Mouse (Mus musculus) heart, adult 8-10 months (tissue): Measurements from ENCODE around the gene Gmppa. TPM values are rescaled to one million over a fixed set of nuclear protein-coding genes. Genes with fewer than 3 reads are reported as not detected.

Source experiments
- DNase-seq: peaks from one replicate; pipeline ENCODE4 v3.0.0; 2022; ENCODE audit warnings: low spot score
- total RNA-seq, 4 experiments: library from RNA; stranded (reverse); gene quantifications; 2 replicates each; pipeline ENCODE4 v1.2.4; 2022

The Gmppa gene
- total RNA-seq: 10 to 100 TPM; 34.1 to 44.8 (median 40.8) TPM

DNA sequence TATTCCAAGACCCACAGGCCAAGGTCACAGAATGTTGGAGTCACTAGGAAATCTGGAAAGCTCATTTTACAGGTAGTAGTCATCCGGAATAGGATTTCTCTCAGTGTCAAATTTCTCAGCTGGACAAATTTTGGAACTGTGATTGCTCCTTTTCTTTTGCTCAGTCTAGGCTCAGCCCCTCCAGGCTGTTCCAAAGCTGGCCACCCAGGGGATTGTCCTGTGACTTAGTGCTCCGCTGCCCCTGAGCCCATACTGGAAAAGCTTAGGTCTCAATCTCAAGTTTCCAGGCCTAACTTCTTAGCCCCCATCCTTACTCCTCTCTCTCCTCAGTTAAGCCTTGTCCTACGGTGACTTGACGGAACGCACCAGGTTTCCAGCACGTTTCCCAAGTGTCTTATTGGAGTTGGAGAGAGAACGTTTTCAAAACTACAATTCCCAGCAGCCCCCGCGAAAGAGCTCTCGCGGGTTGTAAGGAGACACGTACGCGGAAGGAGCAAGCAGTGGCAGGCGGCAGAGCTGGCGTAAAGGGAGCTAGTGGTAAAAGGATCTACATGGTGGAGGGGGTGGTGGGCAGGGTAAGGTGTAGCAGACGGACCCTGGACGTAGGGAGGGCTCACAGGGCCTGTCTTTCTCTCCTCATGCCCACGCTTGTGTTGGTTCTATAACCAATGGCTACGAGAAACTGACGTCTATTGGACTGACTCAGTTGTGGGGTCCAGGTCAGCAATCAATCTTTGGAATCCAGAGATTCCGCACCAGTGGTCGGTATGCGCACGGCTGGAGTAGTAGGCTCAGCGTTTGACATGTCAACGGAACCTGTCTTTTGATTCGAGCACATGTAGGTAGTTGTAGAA lies at the start of gene Gmppa:
Gene Gmppa (plus strand): TSS at position 456 of the 854 bp plus-strand sequence.
- peak; percentile 82 for DNase-seq

DNA sequence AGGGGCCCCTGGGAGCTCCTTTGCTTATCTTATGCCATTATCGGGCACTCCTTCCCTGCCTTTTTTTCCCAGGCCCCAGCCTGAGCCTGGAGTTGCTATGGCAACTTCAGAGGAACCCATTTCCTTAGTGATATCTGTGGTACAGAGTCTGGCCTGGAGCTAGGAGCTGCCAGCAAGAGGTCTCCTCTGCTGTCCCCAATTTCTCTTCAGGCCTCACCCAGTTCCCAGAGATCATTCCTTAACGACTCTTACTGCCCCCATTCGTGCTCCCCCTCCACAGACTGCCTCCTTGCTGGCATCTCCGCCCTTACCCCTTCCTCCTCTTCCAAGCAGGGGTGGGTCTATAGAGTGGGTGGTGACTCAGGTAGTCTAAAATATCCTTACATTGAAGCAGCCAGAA lies 49.6 kb upstream of the Gmppa start:
- no peak for DNase-seq

DNA sequence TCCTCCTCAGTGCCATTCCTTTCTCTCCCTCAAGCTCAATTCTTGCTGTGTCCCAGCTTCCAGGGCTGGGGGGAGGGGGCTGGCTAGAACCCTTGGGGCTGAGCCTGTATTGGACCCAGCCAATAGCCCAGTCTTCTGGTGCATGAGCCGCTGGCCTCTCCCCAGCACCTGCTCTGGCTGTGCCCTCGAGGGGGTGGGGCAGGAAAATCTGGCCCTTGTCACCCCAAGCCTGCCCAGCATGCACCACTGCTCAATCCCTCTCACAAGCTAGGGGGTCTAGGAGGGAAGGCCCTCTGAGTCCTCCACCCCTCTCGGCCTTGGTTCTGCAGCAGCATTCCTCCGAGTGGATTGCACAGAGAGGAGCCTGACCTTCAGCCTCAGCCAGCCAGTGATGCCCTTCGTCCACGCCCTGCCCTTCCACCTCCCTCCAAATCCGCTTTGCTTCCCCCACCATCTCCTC lies 48.2 kb upstream of the Gmppa start:
- DNase-seq: no peak

DNA sequence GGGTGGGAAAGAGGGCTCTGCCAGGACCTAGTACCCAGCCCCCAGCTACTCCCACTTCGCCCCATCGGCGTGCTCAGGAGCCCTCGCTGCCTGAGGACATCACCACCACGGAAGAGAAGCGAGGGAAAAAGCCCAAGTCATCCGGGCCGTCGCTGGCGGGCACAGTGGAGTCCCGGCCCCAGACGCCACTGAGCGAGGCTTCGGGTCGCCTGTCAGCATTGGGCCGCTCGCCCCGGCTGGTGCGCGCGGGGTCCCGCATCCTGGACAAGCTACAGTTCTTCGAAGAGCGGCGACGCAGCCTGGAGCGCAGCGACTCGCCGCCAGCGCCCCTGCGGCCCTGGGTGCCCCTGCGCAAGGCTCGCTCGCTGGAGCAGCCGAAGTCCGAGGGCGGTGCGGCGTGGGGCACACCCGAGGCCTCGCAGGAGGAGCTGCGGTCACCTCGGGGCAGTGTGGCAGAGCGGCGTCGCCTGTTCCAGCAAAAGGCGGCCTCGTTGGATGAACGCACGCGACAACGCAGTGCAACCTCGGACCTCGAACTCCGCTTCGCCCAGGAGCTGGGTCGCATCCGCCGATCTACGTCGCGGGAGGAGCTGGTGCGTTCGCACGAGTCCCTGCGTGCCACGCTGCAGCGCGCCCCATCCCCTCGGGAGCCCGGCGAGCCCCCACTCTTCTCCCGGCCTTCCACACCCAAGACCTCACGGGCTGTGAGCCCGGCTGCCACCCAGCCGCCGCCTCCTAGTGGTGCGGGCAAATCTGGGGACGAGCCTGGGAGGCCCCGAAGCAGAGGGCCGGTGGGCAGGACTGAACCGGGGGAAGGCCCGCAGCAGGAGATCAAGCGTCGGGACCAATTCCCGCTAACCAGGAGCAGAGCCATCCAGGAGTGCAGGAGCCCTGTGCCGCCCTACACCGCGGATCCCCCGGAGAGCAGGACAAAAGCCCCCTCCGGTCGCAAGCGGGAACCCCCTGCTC lies 47.5 kb upstream of the Gmppa start:
- no peak for DNase-seq

DNA sequence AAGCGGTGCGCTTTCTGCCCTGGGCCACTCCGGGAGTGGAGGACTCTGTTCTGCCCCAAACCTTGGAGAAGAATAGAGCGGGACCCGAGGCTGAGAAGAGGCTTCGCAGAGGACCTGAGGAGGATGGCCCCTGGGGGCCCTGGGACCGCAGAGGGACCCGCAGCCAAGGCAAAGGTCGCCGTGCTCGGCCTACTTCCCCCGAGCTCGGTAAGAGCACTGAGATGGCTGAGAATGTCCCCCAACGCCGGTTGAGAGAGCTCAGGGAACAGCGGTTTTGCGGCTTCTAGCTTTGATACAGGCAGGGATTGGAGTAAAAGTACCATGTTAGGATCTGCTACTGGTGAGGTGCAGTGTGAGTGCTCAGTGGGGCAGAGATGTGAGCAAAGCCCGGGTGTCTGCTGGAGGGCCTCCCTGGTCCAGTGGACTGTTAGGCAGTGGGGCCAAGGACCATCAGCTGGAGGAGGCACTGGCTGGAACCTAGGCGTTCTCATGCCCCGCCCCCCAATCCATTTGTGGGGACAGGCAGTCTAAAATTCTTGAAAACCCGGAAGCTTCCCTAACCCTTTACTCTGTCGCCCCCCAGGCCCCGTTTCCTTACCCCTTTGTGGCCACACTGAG lies 46.7 kb upstream of the Gmppa start:
- DNase-seq: no peak

DNA sequence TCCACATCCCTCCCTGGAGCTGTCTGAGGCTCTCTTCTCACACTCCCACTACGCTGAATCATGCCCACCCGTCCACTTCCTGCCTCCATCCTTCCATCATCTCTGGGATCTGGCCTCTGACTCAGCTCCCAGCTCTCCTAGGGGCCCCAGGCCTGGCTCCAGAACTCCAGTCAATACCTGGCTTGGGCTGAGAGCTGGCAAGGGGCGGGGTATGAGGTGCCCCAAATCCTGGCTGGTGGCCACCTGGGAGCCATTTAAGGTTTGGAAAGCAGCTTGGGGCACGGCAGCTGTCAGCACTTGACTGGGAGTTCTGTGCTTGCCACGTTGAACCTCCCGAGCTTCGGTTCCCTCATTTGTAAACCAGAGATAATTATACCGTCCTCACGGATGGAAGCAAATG lies 42.6 kb upstream of the Gmppa start:
- peak; percentile 77 for DNase-seq

DNA sequence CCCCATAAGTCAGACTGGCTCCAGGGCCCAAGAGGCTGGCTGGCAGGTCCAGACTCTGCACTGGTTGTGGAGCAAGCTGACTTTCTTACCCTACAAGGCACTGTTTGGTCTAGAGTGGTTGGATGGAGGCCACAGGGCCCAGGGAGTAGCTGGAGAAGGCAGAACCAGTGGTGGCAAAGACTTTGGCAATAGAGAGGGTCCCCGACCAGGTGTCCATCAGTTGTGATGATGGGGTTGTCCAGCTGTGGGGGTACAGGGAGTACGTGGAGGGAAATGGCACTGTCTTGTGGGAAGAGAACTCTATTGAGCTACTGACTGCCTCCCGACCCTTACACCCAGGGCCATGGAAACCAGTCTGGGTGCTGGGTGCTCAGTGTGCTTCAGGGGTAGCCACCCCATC lies 41.9 kb upstream of the Gmppa start:
- no peak for DNase-seq

DNA sequence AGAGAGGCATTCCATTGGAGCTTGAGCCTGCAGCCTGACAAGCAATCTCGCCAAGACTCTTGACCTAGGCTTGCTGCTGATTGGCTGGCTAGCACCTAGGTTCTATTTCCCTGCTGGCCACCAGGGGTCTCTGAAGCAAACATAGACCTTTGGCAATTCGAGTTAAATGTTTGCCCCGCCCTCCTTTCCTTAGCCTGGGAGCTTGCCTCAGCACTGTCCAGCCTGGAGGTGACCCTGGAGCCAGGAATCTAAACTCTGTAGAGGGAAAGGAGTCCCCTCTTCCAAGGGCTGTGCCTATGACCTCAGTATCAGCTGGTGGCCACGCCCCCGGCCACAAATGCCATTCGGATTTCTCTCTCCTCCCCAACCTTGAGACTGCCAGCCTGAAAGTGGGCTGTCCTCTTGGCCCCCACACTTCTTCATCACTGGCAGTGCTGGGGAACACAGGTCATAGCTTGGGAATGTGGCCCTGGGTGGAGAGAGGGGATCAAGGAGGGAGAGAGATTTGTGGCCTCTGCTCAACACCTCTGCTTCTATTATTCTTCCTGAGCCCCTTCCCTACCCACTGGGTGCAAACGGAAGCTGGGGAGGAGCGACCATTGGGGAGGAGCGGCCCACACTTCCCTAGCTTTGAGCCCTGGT lies 36.8 kb upstream of the Gmppa start:
- peak; percentile 85 for DNase-seq

DNA sequence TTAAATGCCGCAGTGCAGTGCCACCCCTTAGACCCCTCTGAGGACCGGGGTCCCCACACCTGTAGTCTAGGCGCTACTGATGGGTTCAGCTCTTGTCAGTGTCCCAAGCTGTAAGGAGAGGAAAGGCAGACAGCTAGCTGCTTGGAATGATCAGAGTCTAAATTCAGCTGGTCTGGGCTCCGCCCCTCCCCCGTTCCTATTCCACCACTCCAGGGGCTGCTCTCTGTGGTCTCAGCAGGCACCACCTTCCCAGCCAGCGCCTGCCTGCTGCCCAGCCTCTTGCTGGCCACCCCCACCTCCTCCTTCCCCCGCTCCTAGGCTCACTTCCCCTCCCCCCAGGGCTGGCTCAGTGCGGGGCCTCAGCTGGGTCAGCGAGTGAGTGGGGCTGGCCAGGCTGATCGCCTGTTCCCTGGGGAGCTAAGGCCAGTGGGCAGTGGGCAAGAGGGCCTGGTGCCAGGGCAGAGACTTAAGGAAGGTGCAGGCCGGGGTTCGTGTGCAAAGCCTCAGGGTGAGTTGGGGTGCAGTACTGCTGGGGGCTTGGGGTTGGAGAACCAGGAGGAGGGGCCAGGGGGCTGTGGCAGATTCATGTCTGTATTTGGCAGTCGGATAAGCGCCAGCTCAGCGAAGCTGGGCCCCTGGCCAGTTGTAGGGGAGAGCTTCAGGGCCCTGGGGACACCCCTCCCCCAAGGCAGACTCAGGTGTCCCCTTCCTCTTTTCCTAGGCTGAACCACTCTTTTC lies 35.8 kb upstream of the Gmppa start:
- DNase-seq: peak; percentile 58

DNA sequence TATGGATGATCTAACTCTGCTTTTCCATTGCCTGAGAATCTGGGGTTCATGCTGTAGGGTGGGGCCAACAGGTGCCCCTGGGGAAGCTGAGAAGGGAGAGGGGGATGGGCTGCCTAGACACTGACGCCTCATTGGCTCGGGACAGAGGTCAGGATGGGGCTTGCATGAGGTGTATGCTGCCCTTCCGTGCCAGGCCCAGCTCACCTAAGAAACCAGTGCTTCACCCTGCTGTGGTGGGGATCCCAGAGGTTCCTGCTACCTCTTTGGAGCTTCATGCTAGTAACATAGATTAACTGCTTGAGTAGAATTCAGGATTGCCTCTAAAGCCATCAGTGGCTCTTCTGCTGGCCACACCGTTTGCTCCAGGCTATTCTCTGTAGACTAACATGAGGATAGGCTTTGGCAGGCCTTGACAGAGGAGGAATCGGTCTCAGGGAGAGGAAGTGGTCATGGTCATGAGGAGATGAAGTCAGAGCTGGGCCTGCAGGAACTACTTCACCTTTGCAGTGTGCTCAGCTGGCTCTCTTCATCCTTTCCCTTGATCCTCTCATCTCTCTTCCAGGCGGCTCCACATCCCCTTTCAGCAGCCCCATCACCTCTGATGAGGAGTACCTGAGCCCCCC lies 35.1 kb upstream of the Gmppa start:
- DNase-seq: no peak

DNA sequence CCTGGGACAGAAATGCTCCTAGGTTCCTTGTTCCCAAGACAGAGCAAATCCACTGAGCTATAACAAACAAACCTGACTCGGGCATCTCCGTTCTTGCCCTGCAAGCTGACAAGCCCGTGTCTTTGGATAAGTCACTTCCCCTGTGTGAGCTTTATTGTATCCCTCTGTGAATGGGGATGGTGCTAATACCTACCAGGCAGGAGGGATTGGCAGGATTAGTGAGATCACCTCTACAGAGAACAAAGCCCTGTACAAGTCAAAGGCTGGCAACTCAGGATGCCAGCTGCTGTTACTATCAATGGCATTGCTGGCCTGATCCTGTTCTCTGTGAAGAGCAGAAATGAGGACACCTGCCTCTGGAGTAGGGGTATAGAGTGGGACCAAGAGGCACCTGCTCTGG lies 30.2 kb upstream of the Gmppa start:
- DNase-seq: no peak

DNA sequence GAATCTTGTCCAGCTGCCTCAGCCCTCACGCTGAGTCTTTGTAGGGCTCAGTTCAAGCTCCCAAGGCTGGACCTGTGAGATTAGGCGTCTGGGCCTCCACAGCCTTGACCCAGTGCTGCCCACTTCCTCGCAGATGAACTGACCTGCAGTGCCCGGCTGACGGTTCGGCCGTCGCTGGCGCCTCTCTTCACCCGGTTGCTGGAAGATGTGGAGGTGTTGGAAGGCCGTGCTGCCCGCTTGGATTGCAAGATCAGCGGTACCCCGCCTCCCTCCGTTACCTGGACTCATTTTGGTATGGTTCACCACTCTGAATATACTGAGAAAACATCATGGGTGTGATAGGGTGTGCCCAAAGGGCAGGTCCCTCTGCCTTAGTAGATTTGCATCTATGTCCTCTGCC lies 29.6 kb upstream of the Gmppa start:
- no peak for DNase-seq

DNA sequence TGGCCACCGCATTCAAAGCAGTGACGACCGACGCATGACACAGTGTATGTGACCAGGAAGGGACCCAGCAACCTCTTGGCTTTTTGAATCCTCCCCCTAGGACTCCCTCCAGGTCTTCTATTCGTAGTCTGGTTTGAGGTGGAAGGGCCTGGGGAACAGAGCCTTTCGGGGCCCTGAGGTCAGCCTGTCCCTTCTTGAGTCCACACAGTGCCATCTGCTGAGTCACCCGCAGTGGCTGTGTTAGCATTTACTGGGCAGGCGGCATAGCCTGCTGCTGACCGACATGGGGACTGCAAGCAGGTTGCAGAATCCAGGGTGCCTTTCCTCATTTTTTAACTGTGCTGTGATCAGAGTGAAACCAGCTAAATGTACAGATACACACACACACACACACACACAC lies 28.7 kb upstream of the Gmppa start:
- DNase-seq: no peak

DNA sequence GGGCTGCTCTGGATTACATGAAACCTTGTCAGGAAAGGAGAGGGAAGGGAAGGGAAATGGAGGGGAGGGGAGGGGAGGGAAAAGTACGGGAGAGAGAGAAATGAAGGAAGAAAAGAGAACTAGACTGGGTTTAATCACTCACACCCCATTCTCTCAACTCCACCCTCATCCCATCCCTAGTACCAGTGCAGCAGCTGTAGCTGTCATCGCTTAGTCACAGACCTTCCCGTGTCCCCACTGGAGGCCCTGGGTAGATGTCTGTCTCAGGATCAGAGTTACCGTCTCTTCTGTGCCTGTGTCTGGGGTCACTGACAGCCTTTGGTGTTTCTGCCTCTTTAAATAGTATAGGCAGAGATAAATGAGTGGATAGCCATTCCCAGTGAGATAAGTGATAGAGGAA lies 27.5 kb upstream of the Gmppa start:
- no peak for DNase-seq

DNA sequence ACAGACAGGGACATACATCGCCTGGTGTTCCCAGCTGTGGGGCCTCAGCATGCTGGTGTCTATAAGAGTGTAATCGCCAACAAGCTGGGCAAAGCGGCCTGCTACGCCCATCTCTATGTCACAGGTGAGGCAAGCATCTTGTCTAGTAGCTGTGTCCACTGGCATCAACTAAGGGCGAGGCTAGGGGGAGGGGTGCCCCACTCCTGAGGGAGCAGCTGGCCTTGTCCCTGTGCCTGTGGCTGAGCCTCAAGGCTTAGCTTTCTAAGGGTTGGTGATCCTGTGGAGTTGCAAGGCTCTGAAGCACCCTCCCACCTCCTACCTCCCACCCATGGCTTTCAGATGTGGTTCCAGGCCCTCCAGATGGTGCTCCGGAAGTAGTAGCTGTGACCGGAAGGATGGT lies 25.8 kb upstream of the Gmppa start:
- no peak for DNase-seq

DNA sequence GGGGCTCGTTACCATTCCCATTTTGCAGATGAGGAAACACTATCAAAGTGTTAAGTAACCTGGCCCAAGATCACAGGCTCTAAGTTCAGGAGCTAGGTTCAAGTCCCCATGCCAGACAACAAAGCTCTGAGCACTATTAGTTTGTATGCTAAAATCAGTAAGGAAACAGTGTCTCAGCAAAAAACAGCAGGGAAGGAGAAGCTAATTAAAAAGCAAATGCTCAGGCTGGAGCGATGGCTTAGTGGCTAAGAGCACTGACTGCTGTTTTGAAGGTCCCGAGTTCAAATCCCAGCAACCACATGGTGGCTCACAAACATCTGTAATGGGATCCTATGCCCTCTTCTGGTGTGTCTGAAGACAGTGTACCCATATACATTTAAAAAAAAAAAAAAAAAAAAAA lies 23.5 kb upstream of the Gmppa start:
- no peak for DNase-seq

DNA sequence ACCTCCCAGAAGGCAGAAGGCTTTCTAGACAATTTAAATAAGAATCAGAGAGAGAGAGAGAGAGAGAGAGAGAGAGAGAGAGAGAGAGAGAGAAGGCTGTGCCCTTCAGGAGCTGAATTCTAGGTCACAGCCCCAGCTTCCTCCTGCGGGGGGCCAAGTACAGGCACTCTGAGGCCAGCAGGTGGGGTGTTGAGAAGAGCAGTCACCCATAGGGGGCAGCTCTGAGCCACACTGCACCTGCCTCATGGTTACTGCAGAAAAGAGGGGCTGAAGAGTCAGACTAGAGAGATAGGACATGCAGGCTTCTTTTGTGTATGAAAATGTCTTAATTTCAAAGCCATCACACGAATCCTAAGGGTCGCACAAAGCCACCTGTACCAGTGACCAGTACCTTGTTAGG lies 22.0 kb upstream of the Gmppa start:
- DNase-seq: no peak

DNA sequence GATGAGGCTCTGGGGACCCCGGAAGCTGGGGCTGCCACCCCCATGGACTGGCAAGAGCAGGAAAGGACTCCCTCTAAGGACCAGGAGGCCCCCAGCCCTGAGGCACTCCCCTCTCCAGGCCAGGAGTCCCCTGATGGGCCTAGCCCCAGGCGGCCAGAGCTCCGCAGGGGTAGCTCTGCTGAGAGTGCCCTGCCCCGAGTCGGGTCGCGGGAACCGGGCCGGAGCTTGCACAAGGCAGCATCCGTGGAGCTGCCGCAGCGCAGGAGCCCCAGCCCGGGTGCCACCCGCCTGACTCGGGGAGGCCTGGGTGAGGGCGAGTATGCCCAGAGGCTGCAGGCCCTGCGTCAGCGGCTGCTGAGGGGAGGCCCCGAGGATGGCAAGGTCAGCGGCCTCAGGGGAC lies 13.9 kb upstream of the Gmppa start:
- DNase-seq: no peak

DNA sequence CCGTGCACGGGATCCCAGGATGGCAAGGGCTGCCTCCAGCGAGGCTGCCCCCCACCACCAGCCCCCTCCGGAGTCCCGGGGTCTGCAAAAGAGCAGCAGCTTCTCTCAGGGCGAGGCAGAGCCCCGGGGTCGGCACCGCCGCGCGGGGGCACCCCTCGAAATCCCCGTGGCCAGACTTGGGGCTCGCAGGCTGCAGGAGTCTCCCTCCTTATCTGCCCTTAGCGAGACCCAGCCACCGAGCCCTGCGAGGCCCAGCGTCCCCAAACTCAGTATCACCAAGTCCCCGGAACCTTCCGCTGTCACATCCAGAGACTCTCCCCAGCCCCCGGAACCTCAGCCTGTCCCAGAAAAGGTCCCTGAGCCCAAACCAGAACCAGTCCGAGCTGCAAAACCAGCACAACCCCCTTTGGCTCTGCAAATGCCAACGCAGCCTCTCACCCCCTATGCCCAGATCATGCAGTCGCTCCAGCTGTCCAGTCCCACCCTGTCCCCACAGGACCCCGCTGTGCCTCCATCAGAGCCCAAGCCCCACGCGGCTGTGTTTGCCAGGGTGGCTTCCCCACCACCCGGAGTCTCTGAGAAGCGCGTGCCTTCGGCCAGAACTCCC lies 13.4 kb upstream of the Gmppa start:
- DNase-seq: no peak
